Mouse (Mus musculus): ENCODE measurements around the gene Lrrtm3. TPM values are rescaled to one million over a fixed set of nuclear protein-coding genes. Genes with fewer than 3 reads are reported as not detected.

Gene Lrrtm3
- 0.95 TPM for polyA plus RNA-seq (2014; fragmentation: Illumina TruSeq; extraction: RNeasy Lipid Tissue Mini Kit (QIAGEN cat#74804); ENCODE audit: low read depth, low replicate concordance)

GRCm38 (mm10) chr10:64089680-64090460, at the start of gene Lrrtm3:
Gene Lrrtm3 (minus strand): TSS chr10:64090277.

GRCm38 (mm10) chr10:63927334-63927733, 162.7 kb downstream of the Lrrtm3 start, which contains the start of gene Gm10118:
Gene Gm10118 (minus strand): TSS chr10:63927434.

Other genes with a start within 250 kb of the Lrrtm3 start
- not detected for gene Gm10118, start 162.8 kb downstream of the Lrrtm3 start, polyA plus RNA-seq (2014; fragmentation: Illumina TruSeq; extraction: RNeasy Lipid Tissue Mini Kit (QIAGEN cat#74804); ENCODE audit: low read depth, low replicate concordance)